Mouse (Mus musculus): ENCODE measurements around the gene Olfr213. TPM values are rescaled to one million over a fixed set of nuclear protein-coding genes. Genes with fewer than 3 reads are reported as not detected.

Gene Olfr213
- polyA plus RNA-seq (2015; fragmentation: Nextera tagmentation; extraction: Ambion mirVana): not detected in 2 replicates

GRCm38 (mm10) chr6:116538156-116538555 is at the start of gene Olfr213:
Gene Olfr213 (plus strand): TSS chr6:116538456.

DNA sequence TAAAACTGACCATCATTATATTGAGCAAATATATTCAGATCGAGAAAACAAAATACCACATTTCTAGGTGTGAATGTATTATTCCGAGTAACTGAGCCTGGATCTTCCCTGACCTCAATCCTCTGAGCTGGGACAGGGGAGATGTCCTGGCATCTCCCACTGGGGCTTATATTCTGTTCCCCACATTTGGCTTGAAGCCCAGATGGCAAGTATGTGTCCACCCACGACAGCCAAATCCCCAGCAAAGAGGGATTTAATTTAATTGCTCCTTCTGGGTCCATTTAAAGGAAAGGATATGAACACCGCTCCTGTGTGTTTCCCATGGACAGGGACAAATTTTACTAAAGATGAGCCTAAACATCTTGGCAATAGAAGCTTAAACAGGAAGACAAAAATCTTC is 49.5 kb upstream of the Olfr213 start, which contains the start of gene Olfr211:
Olfr211 (plus strand) TSS at position 301 of the 400 bp plus-strand sequence.

GRCm38 (mm10) chr6:116506302-116507003 is 31.8 kb upstream of the Olfr213 start, which contains the start of gene Olfr212:
Gene Olfr212 (plus strand): TSS chr6:116506516.

GRCm38 (mm10) chr6:116550841-116551240 is 12.6 kb downstream of the Olfr213 start, which contains the start of gene Gm5580:
Gene Gm5580 (plus strand): TSS chr6:116551141.

DNA sequence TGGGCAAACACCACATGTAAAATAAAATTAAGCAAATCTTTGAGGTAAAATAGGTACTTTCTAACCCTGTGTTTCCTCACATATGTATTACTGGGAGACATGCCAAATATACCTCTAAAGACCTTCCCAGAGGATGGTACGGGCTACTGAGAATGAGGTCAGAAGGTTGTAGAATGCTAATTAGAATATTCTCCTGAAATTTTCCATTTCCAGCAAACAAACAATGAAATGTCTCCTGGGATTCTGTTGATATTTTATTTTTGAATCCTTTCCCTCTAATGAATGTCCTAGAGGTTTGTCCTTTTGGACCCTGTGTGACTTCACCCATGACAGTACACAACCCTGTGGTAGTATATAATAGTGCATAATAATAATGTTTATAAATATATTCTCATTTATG is 15.7 kb downstream of the Olfr213 start, which contains the start of gene Olfr214:
Olfr214 (plus strand) TSS at position 301 of the 400 bp plus-strand sequence.

GRCm38 (mm10) chr6:116584095-116584494 is 45.8 kb downstream of the Olfr213 start, which contains the start of gene Olfr215:
Gene Olfr215 (minus strand): TSS chr6:116584195.

Other genes starting within 250 kb of the Olfr213 start
- gene March8, start 200.4 kb upstream of the Olfr213 start, polyA plus RNA-seq (2015; fragmentation: Nextera tagmentation; extraction: Ambion mirVana): 25.7 and 26.9 TPM in 2 replicates
- 2.7 and 5.5 TPM in 2 replicates for gene Alox5, start 77.3 kb upstream of the Olfr213 start, polyA plus RNA-seq (2015; fragmentation: Nextera tagmentation; extraction: Ambion mirVana)
- gene Olfr211, start 49.4 kb upstream of the Olfr213 start, polyA plus RNA-seq (2015; fragmentation: Nextera tagmentation; extraction: Ambion mirVana): not detected in 2 replicates
- gene Olfr212, start 31.9 kb upstream of the Olfr213 start, polyA plus RNA-seq (2015; fragmentation: Nextera tagmentation; extraction: Ambion mirVana): not detected in 2 replicates
- gene Gm5580, start 12.7 kb downstream of the Olfr213 start, polyA plus RNA-seq (2015; fragmentation: Nextera tagmentation; extraction: Ambion mirVana): 0.17 and 0.46 TPM in 2 replicates
- not detected in 2 replicates for gene Olfr214, start 15.8 kb downstream of the Olfr213 start, polyA plus RNA-seq (2015; fragmentation: Nextera tagmentation; extraction: Ambion mirVana)
- gene Olfr215, start 45.7 kb downstream of the Olfr213 start, polyA plus RNA-seq (2015; fragmentation: Nextera tagmentation; extraction: Ambion mirVana): not detected in 2 replicates
- gene Zfp422, start 90.5 kb downstream of the Olfr213 start, polyA plus RNA-seq (2015; fragmentation: Nextera tagmentation; extraction: Ambion mirVana): 37.5 and 47.2 TPM in 2 replicates
- gene Depp1, start 112.2 kb downstream of the Olfr213 start, polyA plus RNA-seq (2015; fragmentation: Nextera tagmentation; extraction: Ambion mirVana): 30.6 and 34.3 TPM in 2 replicates
- gene Rassf4, start 135.5 kb downstream of the Olfr213 start, polyA plus RNA-seq (2015; fragmentation: Nextera tagmentation; extraction: Ambion mirVana): 4.6 and 5.8 TPM in 2 replicates
- 0.01 TPM in 2 replicates for gene Tmem72, start 178.5 kb downstream of the Olfr213 start, polyA plus RNA-seq (2015; fragmentation: Nextera tagmentation; extraction: Ambion mirVana)